Mouse (Mus musculus) left cerebral cortex, postnatal 25 days (tissue): ENCODE measurements around the gene Ect2l. TPM values are rescaled to one million over a fixed set of nuclear protein-coding genes. Genes with fewer than 3 reads are reported as not detected.

Experiments
- DNase-seq, 2 experiments: peaks; one replicate each; pipeline ENCODE4 v3.0.0; 2022; ENCODE audit warnings: low spot score in 2 of 2, mixed read lengths in 1 of 2
- intact Hi-C: fragments of 180-260 bp; cut with DNase I; formaldehyde crosslinking; loops from one replicate; pipeline ENCODE4 v1.15.1; 2025
- total RNA-seq, 2 experiments: library from RNA; stranded (reverse); gene quantifications; 2 replicates each; pipeline ENCODE4 v1.2.3; 2021

Ect2l gene
- total RNA-seq, 2 experiments from 2014 or later = 0.30 TPM; not detected in 1

DNA sequence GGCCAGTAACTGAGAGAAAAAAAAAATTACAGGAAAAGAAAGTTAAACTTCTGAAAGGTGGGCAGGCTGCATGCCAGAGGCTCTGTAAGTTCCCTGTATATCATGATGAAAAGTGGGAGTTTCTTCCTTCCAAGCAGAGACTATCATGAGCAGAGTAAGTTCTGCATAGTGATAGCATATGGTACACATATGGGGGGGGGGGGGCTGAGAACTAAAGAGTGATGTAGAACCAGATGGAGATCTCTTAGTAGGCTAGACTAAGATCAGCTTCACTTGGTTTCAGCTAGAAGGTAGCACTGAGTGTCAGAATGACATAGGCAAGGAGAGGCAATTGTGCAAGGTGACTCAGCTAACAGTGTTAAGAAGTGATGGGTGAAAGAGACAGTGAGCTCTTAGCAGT, 99.8 kb downstream of the Ect2l start:
- DNase-seq = no peak
- intact Hi-C loops = no loop called here

DNA sequence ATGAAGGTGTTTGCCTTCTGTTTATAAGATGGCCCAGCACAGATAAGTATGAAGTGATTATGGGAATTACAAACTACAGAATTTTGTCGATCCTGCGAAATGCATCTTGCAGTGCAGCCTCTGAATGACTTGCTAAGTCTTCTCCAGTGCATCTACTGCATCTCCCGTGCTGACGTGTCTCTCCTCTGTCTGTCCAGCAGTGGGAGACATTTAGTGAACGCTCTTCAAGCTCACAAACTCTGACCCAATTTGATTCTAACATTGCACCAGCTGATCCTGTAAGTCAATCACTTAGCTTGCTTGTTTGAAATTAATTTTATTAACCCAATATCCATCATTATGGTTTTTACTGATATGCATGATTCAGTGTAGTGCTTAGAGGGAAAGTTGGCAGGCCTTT, 103.2 kb downstream of the Ect2l start:
- DNase-seq = no peak
- intact Hi-C loops = no loop called here

DNA sequence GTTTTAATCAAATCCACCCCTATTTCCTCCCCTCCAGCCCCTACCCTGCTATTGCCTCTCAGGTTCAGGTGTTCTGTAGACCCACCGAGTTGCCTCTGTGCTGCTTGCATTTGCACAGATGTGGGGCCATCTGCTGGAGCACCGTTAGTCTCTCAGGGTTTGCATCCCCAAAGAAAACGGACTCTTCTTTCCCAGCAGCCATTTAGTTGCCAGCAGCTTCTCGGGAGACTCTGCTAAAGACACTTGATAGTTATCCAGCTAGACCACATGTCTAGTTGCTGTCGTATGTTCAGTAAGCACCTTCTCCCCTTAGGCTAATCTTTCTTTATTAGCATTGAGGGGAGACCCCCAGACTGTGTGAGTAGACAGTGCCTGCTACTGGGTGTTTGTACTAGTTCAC, 108.5 kb downstream of the Ect2l start:
- intact Hi-C loops = loop anchor here (5.0 kb wide), 1 partner anchor 45 kb away; the partner anchor contains the start of gene Reps1
- no peak for DNase-seq

DNA sequence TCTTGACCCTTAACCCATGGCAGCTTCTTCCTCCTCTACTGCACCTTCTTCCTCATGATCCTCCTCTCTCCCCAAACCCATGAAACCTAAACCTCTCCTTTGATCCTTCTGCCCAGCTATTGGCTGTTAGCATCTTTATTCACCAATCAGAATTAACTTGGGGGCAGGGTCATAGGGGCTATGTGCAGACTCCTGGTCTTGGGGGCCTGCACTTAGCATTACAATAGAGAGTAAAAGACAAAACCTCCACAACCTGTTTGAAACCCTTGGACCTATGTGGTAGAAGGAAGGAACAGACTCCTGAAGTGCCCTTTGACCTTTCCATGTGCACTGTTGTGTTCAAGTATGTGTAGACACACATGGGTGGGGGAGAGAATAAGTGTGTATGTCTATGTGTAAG, 120.0 kb downstream of the Ect2l start:
- intact Hi-C loops = no loop called here
- no peak for DNase-seq

DNA sequence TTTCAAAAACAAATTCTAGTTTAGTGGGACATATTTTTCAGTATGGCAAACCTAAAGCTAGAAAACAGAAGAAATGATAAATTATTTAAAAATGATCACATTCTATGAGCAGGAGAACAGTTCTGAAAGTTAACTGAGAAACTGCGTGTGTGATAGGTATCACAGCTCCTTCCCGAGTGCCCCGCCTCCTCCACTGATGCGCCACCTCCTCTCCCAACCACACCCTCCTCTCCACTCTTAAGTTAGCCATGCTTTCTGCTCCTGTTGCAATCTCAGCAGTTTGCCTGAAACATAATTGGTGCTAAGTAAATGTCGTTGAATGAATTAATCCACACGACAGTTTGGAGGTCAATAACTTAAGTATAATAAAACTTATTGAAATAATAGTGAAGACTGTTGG, 127.9 kb downstream of the Ect2l start:
- intact Hi-C loops = no loop called here
- DNase-seq = no peak

DNA sequence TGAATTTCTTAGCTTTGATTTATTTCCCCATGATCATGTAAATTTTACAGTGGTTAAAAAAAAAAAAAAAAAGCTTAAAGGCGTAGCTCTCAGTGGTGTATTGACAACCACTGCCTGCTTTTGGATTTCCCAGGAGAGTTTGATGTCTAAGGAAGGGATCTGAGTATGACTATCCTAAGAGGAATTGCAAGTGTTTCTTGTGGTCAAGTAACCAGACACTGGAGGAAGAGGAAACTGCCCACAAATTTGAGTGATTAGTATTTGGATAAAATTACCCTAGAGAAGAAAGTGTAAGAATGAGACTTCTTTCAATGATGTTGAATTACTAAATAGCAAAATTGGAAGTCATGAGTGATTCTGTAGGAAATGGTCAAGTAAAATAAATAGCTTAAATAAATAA, 129.2 kb downstream of the Ect2l start:
- no peak for DNase-seq
- intact Hi-C loops = no loop called here

Other genes starting within 250 kb of the Ect2l start
- gene Abracl, start 187.6 kb downstream of the Ect2l start, total RNA-seq = 10 to 100 TPM; 13.3 to 15.0 TPM
- 10 to 100 TPM; 51.0 to 58.0 TPM for gene Reps1, start 155.0 kb downstream of the Ect2l start, total RNA-seq
- gene Ccdc28a, start 24.1 kb upstream of the Ect2l start, total RNA-seq = 10 to 100 TPM; 27.3 to 31.7 TPM
- 10 to 100 TPM; 28.3 to 28.8 TPM for gene Nhsl1, start 108.1 kb upstream of the Ect2l start, total RNA-seq